Mouse (Mus musculus) kidney, adult 8-10 months (tissue): ENCODE measurements at regions not wholly inside any gene's neighbourhood (a gene's known extent, or its start where the extent isn't known, plus 50 kb on each side); places are given as distances from the start of the nearest gene placed in this dataset.

ENCODE experiments used
- DNase-seq, 2 experiments: peaks; one replicate each; pipeline ENCODE4 v3.0.0; 2022

DNA sequence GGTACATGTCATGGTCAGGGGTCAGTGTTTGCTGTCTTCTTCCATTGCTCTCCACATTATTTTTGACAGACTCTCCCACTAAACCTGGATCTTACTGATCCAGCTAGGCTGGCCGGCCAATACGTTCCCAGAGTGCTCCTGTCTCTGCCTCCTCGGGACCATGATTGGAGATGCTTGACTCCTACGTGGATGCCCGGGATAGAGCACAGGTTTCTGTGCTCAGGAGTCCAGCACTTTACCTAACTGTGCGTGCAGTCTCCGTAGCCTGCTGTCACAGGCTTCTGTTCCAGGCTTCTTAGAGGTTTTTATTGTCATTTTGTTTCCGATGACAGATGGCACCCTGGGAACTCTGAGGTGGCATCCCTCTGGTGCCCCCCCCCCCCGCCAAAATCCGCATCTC, 232.4 kb downstream of the Maf start:
- DNase-seq = no peak

DNA sequence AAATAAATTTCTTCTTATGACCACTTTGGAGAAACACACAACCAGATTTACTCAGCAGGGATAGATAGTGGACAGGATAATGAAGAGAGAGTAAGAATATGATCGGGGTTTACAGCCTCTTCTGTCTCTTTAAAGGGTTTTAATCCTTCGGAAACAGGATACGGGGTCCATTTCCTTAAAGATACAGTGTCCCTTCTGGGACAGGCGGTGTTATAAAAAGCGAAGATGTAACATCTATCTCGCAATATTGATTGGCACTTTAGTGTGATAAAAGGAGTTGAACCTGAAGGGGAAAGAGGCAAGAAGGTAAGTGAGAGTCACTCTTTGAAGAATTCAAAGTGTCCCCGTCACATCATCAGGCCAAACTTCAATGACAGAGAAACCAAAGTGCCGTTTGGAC, 233.6 kb downstream of the Maf start:
- no peak for DNase-seq

DNA sequence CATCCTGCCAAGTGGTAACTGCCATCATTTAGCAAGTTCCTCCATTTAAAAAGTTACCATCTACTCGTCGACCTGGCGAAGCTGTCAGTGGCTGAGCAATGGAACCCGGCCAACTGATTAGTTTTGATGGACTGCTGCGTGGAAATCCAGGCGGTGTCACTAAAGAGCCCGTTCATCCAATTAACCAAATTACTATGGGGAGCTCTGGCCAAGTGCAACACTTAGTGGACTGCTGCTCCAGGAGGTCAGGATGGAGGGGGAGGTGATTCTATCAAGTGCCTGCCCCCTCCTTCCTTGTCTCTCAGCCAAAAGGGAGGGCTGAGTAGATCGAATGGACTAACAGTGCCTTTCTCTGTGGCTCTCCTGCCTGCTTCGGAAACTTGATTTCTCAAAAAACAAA, 241.0 kb downstream of the Maf start:
- DNase-seq = peak; percentile 17 to 30

- no peak for DNase-seq
Observed at GRCm38 (mm10) chr8:115466122-115466521, 241.5 kb downstream of the Maf start.

DNA sequence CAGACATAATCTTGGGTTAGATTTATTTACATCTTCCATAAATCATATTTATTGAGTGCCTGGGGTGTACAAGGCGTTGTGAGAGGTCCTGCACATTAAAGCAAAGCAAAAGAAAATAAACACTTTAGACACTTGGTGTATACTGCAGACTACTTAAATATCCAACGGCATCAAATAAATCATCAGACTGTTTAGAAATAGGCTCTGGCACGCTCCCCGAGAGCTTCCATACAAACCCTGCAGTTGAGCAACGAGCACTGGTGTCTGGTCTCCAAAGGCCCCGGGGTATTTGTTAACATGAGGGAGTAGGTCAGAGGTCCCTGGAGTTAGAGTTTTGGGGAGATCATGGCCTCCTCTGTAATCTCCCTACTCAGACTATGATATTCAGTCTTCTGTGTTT, 244.9 kb downstream of the Maf start:
- no peak for DNase-seq

- no peak for DNase-seq
Observed at GRCm38 (mm10) chr8:115458119-115458518, 249.5 kb downstream of the Maf start.

DNA sequence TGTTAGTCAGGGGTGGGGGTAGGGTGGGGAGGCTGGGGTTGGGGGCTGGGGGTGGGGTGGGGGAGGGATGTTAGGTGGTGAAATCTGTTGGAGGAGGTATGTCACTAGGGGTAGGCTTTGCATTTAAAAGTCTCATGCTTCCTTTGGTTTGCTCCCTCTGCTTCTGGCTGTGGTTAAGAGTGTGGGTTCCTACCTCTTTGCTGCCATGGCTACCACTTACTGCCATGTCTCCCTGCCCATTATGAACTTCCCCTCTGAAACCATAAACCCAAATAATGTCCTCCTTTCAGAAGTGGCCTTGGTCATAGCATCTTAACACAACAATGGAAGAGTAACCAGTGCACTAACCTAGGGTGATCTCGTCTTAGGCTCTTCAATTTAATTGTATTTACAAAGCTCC, 256.8 kb downstream of the Maf start:
- no peak for DNase-seq

DNA sequence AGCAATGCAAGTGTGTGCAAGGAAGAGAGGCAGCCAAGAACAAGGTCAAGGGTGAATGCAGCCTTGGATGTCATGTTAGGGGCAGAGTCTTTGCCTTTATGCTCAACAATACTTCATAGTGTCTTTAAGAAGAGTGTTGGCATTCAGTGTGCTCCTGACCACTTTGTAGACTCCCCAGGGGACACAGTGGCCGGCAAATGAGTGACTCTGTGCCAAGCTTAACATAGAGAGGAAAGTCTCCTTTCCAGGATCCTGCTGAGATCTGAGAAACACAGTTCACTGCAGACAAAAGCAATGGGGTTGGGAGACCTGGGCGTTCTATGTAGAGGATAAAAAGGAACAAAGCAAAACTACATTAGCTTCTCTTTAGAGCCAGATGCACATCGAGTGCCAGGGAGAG, 259.2 kb downstream of the Maf start:
- no peak for DNase-seq

DNA sequence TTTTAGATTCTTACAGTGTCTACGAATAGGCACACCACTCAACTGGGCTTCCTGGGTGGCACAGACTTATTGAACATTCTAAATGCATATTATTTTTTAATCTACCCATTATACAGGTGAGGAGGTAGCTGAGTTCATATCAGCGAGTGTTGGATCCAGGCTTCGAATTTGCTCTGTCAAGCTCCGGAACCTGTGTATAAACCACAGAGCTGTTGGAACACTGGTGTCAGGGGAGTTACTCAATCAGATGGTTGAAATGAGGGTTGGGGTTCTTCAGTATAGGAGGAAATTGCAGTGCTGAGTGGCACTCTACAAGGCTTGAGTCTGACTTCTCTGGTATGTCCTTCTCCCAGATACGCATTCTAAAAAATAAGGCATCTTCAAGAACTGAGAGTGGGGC, 263.1 kb downstream of the Maf start:
- no peak for DNase-seq

GRCm38 (mm10) chr8:115441943-115442550, 265.5 kb downstream of the Maf start:
- DNase-seq = no peak

DNA sequence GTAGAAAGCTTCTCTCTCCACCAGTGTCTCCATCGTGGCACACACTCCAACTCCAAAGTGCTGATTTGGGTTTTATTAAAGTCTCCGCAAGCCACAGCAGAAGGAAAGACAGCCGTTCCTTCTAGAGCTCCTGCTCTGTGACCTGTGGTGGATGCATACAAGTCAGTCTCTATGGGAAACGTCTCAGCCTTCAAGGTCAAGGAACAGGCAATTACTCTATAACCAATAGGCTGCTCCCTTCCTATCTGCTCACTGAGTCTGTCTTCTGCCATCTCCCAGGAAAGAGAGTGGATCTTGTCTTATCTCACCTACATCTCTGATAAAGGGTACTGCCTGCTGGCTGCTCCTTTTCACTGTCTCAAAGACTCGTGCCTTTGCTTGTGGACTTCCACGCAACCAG, 266.3 kb downstream of the Maf start:
- DNase-seq = no peak

GRCm38 (mm10) chr8:115440151-115440550, 267.4 kb downstream of the Maf start:
- DNase-seq = no peak

DNA sequence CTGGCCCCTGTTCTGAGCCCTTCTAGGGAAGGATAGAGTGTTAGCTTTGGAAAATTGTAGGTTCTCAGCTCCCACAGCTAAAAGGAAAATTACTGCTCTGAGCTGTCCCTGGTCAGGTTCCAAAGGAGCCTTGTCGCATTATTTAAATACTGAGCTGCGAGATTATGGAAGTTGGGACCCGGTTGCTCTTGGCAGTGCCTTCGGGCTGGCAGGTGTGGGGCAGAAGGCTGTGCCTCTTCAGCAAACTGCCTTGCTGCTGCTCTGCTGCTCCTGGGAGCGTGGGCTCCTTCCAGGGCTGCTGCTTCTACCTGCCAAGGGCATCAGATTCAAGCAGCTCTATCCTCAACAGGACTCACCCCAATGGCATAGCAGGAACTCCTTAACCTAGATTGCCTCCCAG, 268.1 kb downstream of the Maf start:
- DNase-seq = no peak

- DNase-seq = no peak
Observed at GRCm38 (mm10) chr8:115437956-115438355, 269.6 kb downstream of the Maf start.

GRCm38 (mm10) chr8:115436356-115436721, 271.3 kb downstream of the Maf start:
- no peak for DNase-seq

- DNase-seq = no peak
Observed at GRCm38 (mm10) chr8:115435720-115436355, 271.8 kb downstream of the Maf start.

- DNase-seq = no peak
Observed at GRCm38 (mm10) chr8:115432396-115433040, 275.1 kb downstream of the Maf start.

DNA sequence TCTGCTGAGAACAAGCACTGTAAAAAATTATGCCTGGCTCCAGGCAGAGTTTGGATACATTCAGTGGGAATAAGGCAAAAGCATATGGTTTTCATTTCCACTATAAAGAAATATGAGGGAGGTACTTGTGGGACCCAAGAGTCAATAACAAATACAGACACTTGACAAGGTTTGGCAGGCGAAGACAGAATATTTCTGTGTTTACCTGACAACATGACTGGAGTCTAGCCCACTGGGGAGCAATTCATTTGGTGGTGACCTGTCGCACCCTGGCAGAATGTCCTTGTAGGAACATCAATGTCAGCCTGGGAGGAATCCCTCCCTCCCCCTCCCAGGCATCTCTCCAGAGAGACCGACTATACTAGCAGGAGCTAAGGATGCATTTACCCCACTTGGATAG, 276.8 kb downstream of the Maf start:
- no peak for DNase-seq

DNA sequence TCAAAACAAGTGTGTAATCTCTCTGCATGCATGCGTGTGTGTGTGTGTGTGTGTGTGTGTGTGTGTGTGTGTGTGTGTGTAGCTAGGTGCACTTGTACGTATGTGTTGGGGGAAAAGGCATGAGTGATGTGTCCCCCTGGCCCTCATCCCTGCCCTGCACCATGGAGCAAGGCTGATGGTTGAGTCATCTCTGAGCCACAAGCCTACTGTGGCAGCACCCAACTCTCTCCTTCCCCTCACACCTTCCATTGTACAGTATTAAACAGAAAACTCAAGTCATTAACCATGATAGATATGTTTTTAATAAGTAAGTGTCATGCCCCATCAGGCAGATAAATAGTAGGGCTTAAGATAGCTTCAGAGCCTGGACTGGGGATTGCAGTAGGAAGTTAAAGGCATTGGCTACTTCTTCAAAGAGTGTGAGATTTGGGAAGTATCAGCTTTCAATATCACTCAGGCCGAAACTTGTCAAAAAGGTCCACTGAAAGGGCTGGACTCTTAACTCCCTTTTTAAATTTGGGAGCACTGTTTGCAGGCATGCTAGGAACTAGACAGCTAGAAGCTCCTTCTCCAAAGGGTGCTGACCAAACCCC, 278.2 kb downstream of the Maf start:
- no peak for DNase-seq

GRCm38 (mm10) chr8:115428528-115429290, 278.9 kb downstream of the Maf start:
- DNase-seq = no peak

DNA sequence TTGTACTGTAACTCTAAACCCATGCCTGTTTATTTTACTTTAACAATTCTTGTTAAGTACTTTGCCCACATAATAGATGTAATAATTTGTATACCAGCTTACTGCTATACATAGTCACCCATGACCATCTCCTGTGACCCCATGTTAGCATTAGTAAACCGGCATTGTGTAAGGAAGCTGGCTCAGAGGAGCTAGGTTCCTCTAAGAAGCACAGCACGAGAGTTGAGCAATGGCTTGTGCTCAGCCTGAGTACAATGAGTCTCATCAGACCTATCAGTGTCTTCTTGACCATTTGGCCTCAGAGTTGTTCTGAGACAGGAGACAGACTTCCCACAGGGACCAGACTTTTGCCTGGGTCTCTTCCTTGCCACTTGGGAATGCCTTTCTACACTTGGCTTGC, 279.6 kb downstream of the Maf start:
- DNase-seq = no peak

GRCm38 (mm10) chr8:115427490-115427889, 280.1 kb downstream of the Maf start:
- no peak for DNase-seq

GRCm38 (mm10) chr8:115426543-115426942, 281.1 kb downstream of the Maf start:
- DNase-seq = no peak

- no peak for DNase-seq
Observed at GRCm38 (mm10) chr8:115425360-115425759, 282.2 kb downstream of the Maf start.
